Mouse (Mus musculus): ENCODE measurements at regions not wholly inside any gene's neighbourhood (a gene's known extent, or its start where the extent isn't known, plus 50 kb on each side); places are given as distances from the start of the nearest gene placed in this dataset.
"Not testable (repeated sequence)": the region's sequence is repeated elsewhere in the genome, so short reads cannot be mapped to it uniquely, and the experiment has no call there.

GRCm38 (mm10) chr1:113433701-113434100 lies 1569.0 kb upstream of the Dsel start:
- ATAC-seq (replicated peaks; ENCODE audit: low FRiP score, low read depth) (no peak), DNase-seq (ENCODE audit: low spot score) (no peak)
- H3K27me3 ChIP-seq (ENCODE audit: insufficient read depth, low read length), result no peaks in the 10 kb centered on the region
- TF ChIP-seq CTCF (IDR thresholded peaks at IDR 0.05; ENCODE audit: low read depth), result no peak
- H3K36me3 ChIP-seq (ENCODE audit: insufficient read depth, low read length), result no peaks in the 10 kb centered on the region
- H3K27ac ChIP-seq, result no peak overlapping the region
- WGBS, result 39% methylated on average over 1 of the region's 1 CpGs
- H3K4me3 ChIP-seq (replicated peaks; ENCODE audit: low read depth, low read length), result no peak overlapping the region
- no peak overlapping the region for H3K9ac ChIP-seq (ENCODE audit: low read depth, low read length)
- no peak overlapping the region for H3K4me2 ChIP-seq (ENCODE audit: low read length)
- H3K9me3 ChIP-seq (replicated peaks; ENCODE audit: low read length), result no peaks in the 10 kb centered on the region
- H3K4me1 ChIP-seq (replicated peaks; ENCODE audit: insufficient read depth, low read length), result no peaks in the 10 kb centered on the region

DNA sequence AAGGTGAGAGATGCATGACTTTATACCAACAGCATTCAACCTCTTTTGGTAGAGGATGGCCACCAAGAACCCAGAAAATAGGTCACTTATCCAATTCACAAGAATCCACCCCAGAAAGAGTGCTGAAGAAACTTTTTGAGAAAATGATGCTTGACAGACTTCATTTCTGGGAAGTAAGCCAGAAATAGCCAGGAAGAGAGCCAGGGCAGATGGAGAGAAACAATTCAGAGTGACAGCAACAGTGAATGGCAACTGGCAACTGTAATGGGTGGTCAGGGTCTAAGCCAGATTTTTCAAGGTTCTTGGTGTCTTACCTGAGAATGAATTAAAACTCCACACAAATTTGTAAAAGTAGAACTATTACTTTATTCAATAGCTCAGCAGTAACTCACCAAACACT lies 1566.5 kb upstream of the Dsel start:
- Histone ChIP-seq H3K36me3 (ENCODE audit: insufficient read depth, low read length) (no peaks in the 10 kb centered on the region), H3K4me1 (replicated peaks; ENCODE audit: insufficient read depth, low read length) (no peaks in the 10 kb centered on the region), H3K27ac (no peak overlapping the region), H3K9me3 (replicated peaks; ENCODE audit: low read length) (no peaks in the 10 kb centered on the region), H3K4me2 (ENCODE audit: low read length) (no peak overlapping the region), H3K9ac (ENCODE audit: low read depth, low read length) (no peak overlapping the region), H3K27me3 (ENCODE audit: insufficient read depth, low read length) (no peaks in the 10 kb centered on the region), H3K4me3 (replicated peaks; ENCODE audit: low read depth, low read length) (no peak overlapping the region)
- no peak for DNase-seq (ENCODE audit: low spot score)
- no peak for TF ChIP-seq CTCF (IDR thresholded peaks at IDR 0.05; ENCODE audit: low read depth)
- ATAC-seq (replicated peaks; ENCODE audit: low FRiP score, low read depth), result no peak

GRCm38 (mm10) chr1:113412858-113413257 lies 1548.1 kb upstream of the Dsel start:
- TF ChIP-seq CTCF (IDR thresholded peaks at IDR 0.05; ENCODE audit: low read depth), result no peak
- Histone ChIP-seq H3K9me3 (replicated peaks; ENCODE audit: low read length) (no peaks in the 10 kb centered on the region), H3K27me3 (ENCODE audit: insufficient read depth, low read length) (no peaks in the 10 kb centered on the region), H3K4me1 (replicated peaks; ENCODE audit: insufficient read depth, low read length) (no peaks in the 10 kb centered on the region), H3K4me3 (replicated peaks; ENCODE audit: low read depth, low read length) (no peak overlapping the region), H3K4me2 (ENCODE audit: low read length) (no peak overlapping the region), H3K27ac (no peak overlapping the region), H3K36me3 (ENCODE audit: insufficient read depth, low read length) (no peaks in the 10 kb centered on the region), H3K9ac (ENCODE audit: low read depth, low read length) (no peak overlapping the region)
- DNase-seq (ENCODE audit: low spot score) (no peak), ATAC-seq (replicated peaks; ENCODE audit: low FRiP score, low read depth) (no peak)
- WGBS, result 65% methylated on average over 3 of the region's 3 CpGs

DNA sequence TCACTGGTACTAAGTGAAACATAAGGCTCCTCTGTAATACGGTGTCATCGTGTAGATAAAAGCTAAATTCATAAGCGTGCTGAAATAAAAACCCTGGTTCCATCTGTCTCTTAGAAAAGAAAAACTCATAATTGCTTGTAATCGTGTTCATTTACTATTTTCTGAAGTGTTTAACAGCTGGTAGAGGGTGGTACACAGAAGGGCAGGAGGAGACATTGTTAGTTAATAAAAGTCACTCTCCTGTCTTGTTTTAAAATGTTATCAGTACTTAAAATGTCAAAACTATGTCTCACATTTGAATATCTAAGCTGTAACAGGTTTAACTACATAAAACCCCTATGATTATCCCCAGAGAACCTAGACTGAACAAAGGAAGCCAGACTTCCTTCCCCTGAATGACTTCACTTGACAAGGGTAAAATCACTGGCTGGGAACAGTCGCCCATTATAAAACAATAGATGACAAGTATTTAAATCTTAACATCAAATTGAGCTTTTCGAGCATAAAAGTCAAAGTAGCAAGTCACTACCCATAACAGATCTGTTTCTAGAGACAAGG lies 1530.6 kb upstream of the Dsel start:
- Histone ChIP-seq H3K27ac (no peak overlapping the region), H3K27me3 (ENCODE audit: insufficient read depth, low read length) (no peaks in the 10 kb centered on the region), H3K36me3 (ENCODE audit: insufficient read depth, low read length) (no peaks in the 10 kb centered on the region), H3K4me3 (replicated peaks; ENCODE audit: low read depth, low read length) (no peak overlapping the region), H3K9me3 (replicated peaks; ENCODE audit: low read length) (no peaks in the 10 kb centered on the region), H3K9ac (ENCODE audit: low read depth, low read length) (no peak overlapping the region), H3K4me2 (ENCODE audit: low read length) (no peak overlapping the region), H3K4me1 (replicated peaks; ENCODE audit: insufficient read depth, low read length) (no peaks in the 10 kb centered on the region)
- ATAC-seq (replicated peaks; ENCODE audit: low FRiP score, low read depth), result no peak
- DNase-seq (ENCODE audit: low spot score), result no peak
- WGBS, result 72% methylated on average over 6 of the region's 6 CpGs
- TF ChIP-seq CTCF (IDR thresholded peaks at IDR 0.05; ENCODE audit: low read depth), result no peak

DNA sequence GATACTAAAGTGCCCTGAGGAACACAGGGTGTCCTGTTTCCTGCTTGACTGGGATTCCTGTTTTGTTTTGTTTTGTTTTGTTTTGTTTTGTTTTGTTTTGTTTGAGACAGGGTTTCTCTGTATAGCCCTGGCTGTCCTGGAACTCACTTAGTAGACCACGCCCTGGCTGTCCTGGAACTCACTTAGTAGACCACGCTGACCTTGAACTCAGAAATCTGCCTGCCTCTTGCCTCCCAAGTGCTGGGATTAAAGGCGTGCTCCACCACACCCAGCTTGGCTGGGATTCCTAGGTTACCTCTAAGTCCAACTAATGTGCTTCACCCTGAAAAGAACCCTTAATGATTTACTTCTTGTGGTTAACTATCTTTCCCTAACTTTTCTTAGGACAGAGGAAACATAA lies 1529.6 kb upstream of the Dsel start:
- H3K36me3 ChIP-seq (ENCODE audit: insufficient read depth, low read length); H3K4me2 ChIP-seq (ENCODE audit: low read length); H3K9me3 ChIP-seq (replicated peaks; ENCODE audit: low read length); DNase-seq (ENCODE audit: low spot score); H3K4me3 ChIP-seq (replicated peaks; ENCODE audit: low read depth, low read length); H3K27me3 ChIP-seq (ENCODE audit: insufficient read depth, low read length); H3K4me1 ChIP-seq (replicated peaks; ENCODE audit: insufficient read depth, low read length); ATAC-seq (replicated peaks; ENCODE audit: low FRiP score, low read depth); H3K27ac ChIP-seq; H3K9ac ChIP-seq (ENCODE audit: low read depth, low read length): not testable (repeated sequence)
- WGBS, result 84% methylated on average over 3 of the region's 3 CpGs

DNA sequence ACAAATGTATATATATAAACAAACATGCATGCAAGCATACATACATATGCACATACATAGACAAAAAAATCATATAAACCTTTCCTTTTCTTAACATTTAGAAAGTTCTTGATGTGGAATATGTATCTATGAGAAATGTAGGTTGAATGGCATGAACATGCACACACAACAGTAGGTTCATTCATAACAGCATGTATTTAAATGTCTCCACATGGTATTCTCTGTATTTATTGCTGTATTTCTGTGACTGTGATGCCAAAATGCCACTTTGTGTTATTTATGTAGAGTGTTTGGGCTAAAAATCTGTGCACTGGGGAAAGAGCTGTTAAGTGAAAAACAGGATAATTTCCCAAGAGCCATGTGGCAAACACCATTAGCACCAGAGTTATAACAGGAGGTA lies 1528.2 kb upstream of the Dsel start:
- ATAC-seq (replicated peaks; ENCODE audit: low FRiP score, low read depth) (no peak), DNase-seq (ENCODE audit: low spot score) (no peak)
- H3K9me3 ChIP-seq (replicated peaks; ENCODE audit: low read length), result no peaks in the 10 kb centered on the region
- TF ChIP-seq CTCF (IDR thresholded peaks at IDR 0.05; ENCODE audit: low read depth), result no peak
- no peak overlapping the region for H3K4me2 ChIP-seq (ENCODE audit: low read length)
- no peaks in the 10 kb centered on the region for H3K36me3 ChIP-seq (ENCODE audit: insufficient read depth, low read length)
- H3K4me3 ChIP-seq (replicated peaks; ENCODE audit: low read depth, low read length), result no peak overlapping the region
- H3K4me1 ChIP-seq (replicated peaks; ENCODE audit: insufficient read depth, low read length), result no peaks in the 10 kb centered on the region
- H3K9ac ChIP-seq (ENCODE audit: low read depth, low read length), result no peak overlapping the region
- H3K27ac ChIP-seq, result no peak overlapping the region
- H3K27me3 ChIP-seq (ENCODE audit: insufficient read depth, low read length), result no peaks in the 10 kb centered on the region

DNA sequence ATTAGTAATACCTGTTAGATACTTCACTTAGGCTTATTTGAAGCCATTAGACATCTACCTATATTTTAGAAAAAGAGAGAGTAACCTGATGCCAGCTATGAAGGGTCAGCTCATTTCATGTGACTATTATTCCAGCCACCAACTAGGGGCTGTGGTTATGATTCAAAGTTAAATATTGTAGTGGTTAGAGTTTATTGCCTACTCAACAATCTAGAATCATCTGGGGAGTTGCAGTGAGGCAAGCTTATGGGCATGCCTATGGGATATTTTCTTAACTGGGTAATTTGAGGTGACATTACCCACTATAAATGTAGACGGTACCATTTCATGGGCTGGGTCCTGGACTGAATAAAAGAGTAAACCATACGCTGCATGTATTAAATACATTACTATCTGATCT lies 1525.2 kb upstream of the Dsel start:
- no peak for ATAC-seq (replicated peaks; ENCODE audit: low FRiP score, low read depth)
- TF ChIP-seq CTCF (IDR thresholded peaks at IDR 0.05; ENCODE audit: low read depth), result no peak
- Histone ChIP-seq H3K36me3 (ENCODE audit: insufficient read depth, low read length) (no peaks in the 10 kb centered on the region), H3K9me3 (replicated peaks; ENCODE audit: low read length) (no peaks in the 10 kb centered on the region), H3K27ac (no peak overlapping the region), H3K4me1 (replicated peaks; ENCODE audit: insufficient read depth, low read length) (no peaks in the 10 kb centered on the region), H3K9ac (ENCODE audit: low read depth, low read length) (no peak overlapping the region), H3K27me3 (ENCODE audit: insufficient read depth, low read length) (no peaks in the 10 kb centered on the region), H3K4me3 (replicated peaks; ENCODE audit: low read depth, low read length) (no peak overlapping the region), H3K4me2 (ENCODE audit: low read length) (no peak overlapping the region)
- DNase-seq (ENCODE audit: low spot score), result no peak
- whole genome bisulfite sequencing, result 96% methylated on average over 2 of the region's 2 CpGs

Data from kidney, postnatal 0 days (tissue).